Mouse (Mus musculus): ENCODE results near the gene Prss54.

DNA sequence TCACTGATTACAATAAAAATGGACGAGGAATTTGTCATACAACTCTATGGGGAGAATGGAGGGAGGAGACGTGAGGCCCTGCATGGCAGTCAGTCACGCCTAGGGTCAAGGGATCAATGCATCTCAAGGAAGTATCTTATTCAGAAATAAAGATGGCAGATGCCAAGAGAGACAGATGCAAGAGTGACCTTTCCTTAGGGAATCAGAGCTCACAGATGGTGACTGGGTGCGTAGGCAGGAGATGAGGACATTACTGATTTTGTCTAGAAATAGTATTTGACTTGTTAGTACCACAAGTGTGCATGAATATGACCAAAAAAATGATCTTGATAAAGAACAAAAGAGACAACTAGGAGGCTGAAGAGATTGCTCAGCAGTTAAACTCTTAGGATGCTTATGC is 63.9 kb downstream of the Prss54 start:
- TF ChIP-seq CTCF (IDR thresholded peaks at IDR 0.05; ENCODE audit: control insufficient read depth, insufficient read depth, insufficient replicate concordance, low read depth, low read length) (no peak), POLR2A (IDR thresholded peaks at IDR 0.05; ENCODE audit: control insufficient read depth, low read depth, low read length) (no peak)

Measured in testis, adult 2 months (tissue).